ENCODE assay signal across 26 mouse cellular contexts in genomic region chr2:12978771-12979170, GRCm38 (mm10). TPM values are rescaled to one million over a fixed set of nuclear protein-coding genes. Genes with fewer than 3 reads are reported as not detected.
A peak's percentile ranks its signal among the peaks of the same experiment; 100 is the strongest.
DNase-seq lines count a peak whose midpoint lies in the region; ATAC-seq lines count a peak whose summit lies in the region.
"Had no signal": no experiment of that assay in that cellular context is flagged by ENCODE, and none has a peak within 500 bp of the region (broad histone marks: within the 10 kb centered on the region; RNA-seq: fewer than 3 reads in every experiment).

No protein-coding gene starts in this region.

- peak; percentile 56 to 67 for DNase-seq in cerebellum, postnatal 10 days
- no peak for DNase-seq in cerebellum, adult 8-10 months
- no peak for DNase-seq in forebrain, embryonic 11.5 days (ENCODE audit: low spot score)
- peak; percentile 10 for DNase-seq in layer of hippocampus, adult 9-11 months
- no peak for DNase-seq in layer of hippocampus, adult 11-12 months (ENCODE audit: low spot score)
- peak; percentile 25 for DNase-seq in right cerebral cortex, postnatal 10 days (ENCODE audit: low spot score in 2 of 2)
- DNase-seq in right cerebral cortex, postnatal 4 days, result no peak
- DNase-seq: adrenal gland, adult 8-10 months; adrenal gland, postnatal 25 days; cerebellum, adult 11 months; cerebellum, adult 2 months; embryo, embryonic 11 days; gastrocnemius, postnatal 25 days; heart, adult 18-20 months; heart, postnatal 10 days; heart, postnatal 36 days; kidney, adult 11 months had no signal

- no peaks in the 10 kb centered on the region for H3K9me3 ChIP-seq in forebrain, embryonic 16.5 days (ENCODE audit: control insufficient read depth, low read length)
- no peaks in the 10 kb centered on the region for H3K9me3 ChIP-seq in forebrain, embryonic 11.5 days (ENCODE audit: control insufficient read depth, low read length)
- H3K9me3 ChIP-seq: embryonic facial prominence, embryonic 10.5 days; embryonic facial prominence, embryonic 13.5 days; heart, embryonic 12.5 days; heart, embryonic 15.5 days; hindbrain, embryonic 10.5 days had no signal

- H3K4me2 ChIP-seq in forebrain, embryonic 16.5 days (ENCODE audit: low read length), result no peak overlapping the region
- H3K4me2 ChIP-seq in forebrain, embryonic 11.5 days (ENCODE audit: low read depth, low read length, severe bottlenecking), result no peak overlapping the region
- H3K4me2 ChIP-seq: embryonic facial prominence, embryonic 13.5 days; heart, embryonic 12.5 days; heart, embryonic 15.5 days; hindbrain, embryonic 14.5 days had no signal

- H3K27me3 ChIP-seq in forebrain, embryonic 16.5 days (replicated peaks; ENCODE audit: control insufficient read depth, insufficient read depth, low read length), result 0 out of 2 replicates have a peak, but pooled peaks cover 2% of the 10 kb centered on the region
- H3K27me3 ChIP-seq in forebrain, embryonic 11.5 days (ENCODE audit: control insufficient read depth, insufficient read depth, low read length), result peaks cover 3% of the 10 kb centered on the region; the same call in 1 of the 2 replicates
- H3K27me3 ChIP-seq: embryonic facial prominence, embryonic 13.5 days; heart, embryonic 12.5 days; heart, embryonic 15.5 days had no signal

- H3K36me3 ChIP-seq in forebrain, embryonic 16.5 days (ENCODE audit: control insufficient read depth, insufficient read depth), result no peaks in the 10 kb centered on the region
- no peaks in the 10 kb centered on the region for H3K36me3 ChIP-seq in forebrain, embryonic 11.5 days (ENCODE audit: control insufficient read depth, insufficient read depth, low read length)
- H3K36me3 ChIP-seq: embryonic facial prominence, embryonic 10.5 days; embryonic facial prominence, embryonic 13.5 days; hindbrain, embryonic 10.5 days had no signal

- H3K4me3 ChIP-seq in forebrain, embryonic 16.5 days (replicated peaks; ENCODE audit: low read length), result no peak overlapping the region
- no peak overlapping the region for H3K4me3 ChIP-seq in forebrain, embryonic 11.5 days (ENCODE audit: low read depth, low read length)
- H3K4me3 ChIP-seq: embryonic facial prominence, embryonic 10.5 days; embryonic facial prominence, embryonic 13.5 days; erythroblast, embryonic 14.5 days; heart, embryonic 12.5 days; heart, embryonic 15.5 days; hindbrain, embryonic 10.5 days had no signal

- 49% methylated on average over 4 of the region's 4 CpGs for WGBS in forebrain, embryonic 16.5 days
- 79% methylated on average over 4 of the region's 4 CpGs for WGBS in forebrain, embryonic 11.5 days

- peaks cover 6% of the 10 kb centered on the region for H3K4me1 ChIP-seq in forebrain, embryonic 16.5 days (replicated peaks; ENCODE audit: control insufficient read depth, insufficient read depth, low read length)
- no peaks in the 10 kb centered on the region for H3K4me1 ChIP-seq in forebrain, embryonic 11.5 days (replicated peaks; ENCODE audit: control insufficient read depth, insufficient read depth, low read length)
- H3K4me1 ChIP-seq: embryonic facial prominence, embryonic 10.5 days; embryonic facial prominence, embryonic 13.5 days; hindbrain, embryonic 10.5 days had no signal

- no peak overlapping the region for H3K27ac ChIP-seq in forebrain, embryonic 16.5 days (ENCODE audit: low read length)
- H3K27ac ChIP-seq in forebrain, embryonic 11.5 days (ENCODE audit: low read depth, low read length), result no peak overlapping the region
- H3K27ac ChIP-seq: embryonic facial prominence, embryonic 10.5 days; embryonic facial prominence, embryonic 13.5 days; heart, embryonic 15.5 days; hindbrain, embryonic 10.5 days; hindbrain, embryonic 14.5 days had no signal

- H3K9ac ChIP-seq in forebrain, embryonic 16.5 days (replicated peaks; ENCODE audit: low read depth, low read length), result no peak overlapping the region
- H3K9ac ChIP-seq in forebrain, embryonic 11.5 days (ENCODE audit: low read length), result no peak overlapping the region
- H3K9ac ChIP-seq: embryonic facial prominence, embryonic 13.5 days; heart, embryonic 12.5 days; heart, embryonic 15.5 days; hindbrain, embryonic 14.5 days had no signal

- peak; percentile 49; the same call in 1 of the 2 replicates for ATAC-seq in forebrain, embryonic 16.5 days
- no peak for ATAC-seq in forebrain, embryonic 11.5 days (replicated peaks; ENCODE audit: low FRiP score)
- ATAC-seq: activated CD4-positive, CD25-positive, alpha-beta regulatory T cell, adult 4 months had no signal

RNA-seq across cellular contexts. Expression of gene C1ql3, which starts 32.8 kb away (rescaled TPM):
- polyA plus RNA-seq in forebrain, embryonic 16.5 days (2015; fragmentation: Nextera tagmentation; extraction: Ambion mirVana), result 1.5 and 1.7 TPM in 2 replicates
- 0.20 and 0.32 TPM in 2 replicates for polyA plus RNA-seq in forebrain, embryonic 11.5 days (2014; fragmentation: Nextera tagmentation; extraction: Ambion mirVana)
- polyA plus RNA-seq: activated CD4-positive, CD25-positive, alpha-beta regulatory T cell, adult 4 months; erythroblast, embryonic 14.5 days had no signal

RNA-seq across cellular contexts. Expression of gene Pter, which starts 54.9 kb away (rescaled TPM):
- 6.5 and 8.6 TPM in 2 replicates for polyA plus RNA-seq in forebrain, embryonic 16.5 days (2015; fragmentation: Nextera tagmentation; extraction: Ambion mirVana)
- polyA plus RNA-seq in forebrain, embryonic 11.5 days (2014; fragmentation: Nextera tagmentation; extraction: Ambion mirVana), result 6.1 and 9.9 TPM in 2 replicates

Comparison
In these comparisons a context has a peak if more than half of its experiments do, and no peak if none do; other contexts are left out.
1. DNase-seq: peak in cerebellum, postnatal 10 days (2 of 2), layer of hippocampus, adult 9-11 months (single experiment) and right cerebral cortex, postnatal 10 days (2 of 2); none in cerebellum, adult 8-10 months (single experiment), forebrain, embryonic 11.5 days (single experiment), layer of hippocampus, adult 11-12 months (single experiment) and right cerebral cortex, postnatal 4 days (single experiment).